Mouse (Mus musculus) small intestine, adult 2 months (tissue): ENCODE measurements around the gene Mark3. TPM values are rescaled to one million over a fixed set of nuclear protein-coding genes. Genes with fewer than 3 reads are reported as not detected.

Experiments used
- H3K27ac ChIP-seq: fragments of 200-500 bp; 2 replicates; pipeline ENCODE4 v1.5.1; 2012; ENCODE audit warnings: low read depth, low read length, control low read depth, inconsistent platforms; ENCODE audit not compliant: insufficient read depth
- H3K27me3 ChIP-seq: fragments of 200-500 bp; 2 replicates; pipeline ENCODE4 v1.6.1; 2012; ENCODE audit warnings: mild to moderate bottlenecking, moderate library complexity, low read length, inconsistent platforms; ENCODE audit not compliant: control insufficient read depth, insufficient read depth
- H3K36me3 ChIP-seq: fragments of 200-500 bp; 2 replicates; pipeline ENCODE4 v1.6.1; 2012; ENCODE audit warnings: mild to moderate bottlenecking, low read length, control low read depth, inconsistent platforms; ENCODE audit not compliant: control insufficient read depth, insufficient read depth
- H3K4me1 ChIP-seq: fragments of 200-500 bp; 2 replicates; pipeline ENCODE4 v1.6.1; 2012; ENCODE audit warnings: low read length, inconsistent platforms, mixed read lengths; ENCODE audit not compliant: control insufficient read depth, insufficient read depth, insufficient read length
- H3K4me3 ChIP-seq: fragments of 200-500 bp; 2 replicates; pipeline ENCODE4 v1.5.1; 2012; ENCODE audit warnings: low read depth, mild to moderate bottlenecking, control low read depth, inconsistent platforms, low read length, moderate library complexity
- CTCF ChIP-seq: fragments of 200-500 bp; IDR thresholded peaks from 2 replicates; pipeline ENCODE4 v1.5.1; 2012; ENCODE audit warnings: low read depth, mild to moderate bottlenecking, control low read depth, inconsistent platforms, low read length, moderate library complexity, mixed read lengths; ENCODE audit not compliant: insufficient replicate concordance, insufficient read length; ENCODE audit errors: extremely low read depth
- POLR2A ChIP-seq: fragments of 200-500 bp; IDR thresholded peaks from 2 replicates; pipeline ENCODE4 v1.6.1; 2012; ENCODE audit warnings: low read depth, mild to moderate bottlenecking, control low read depth, inconsistent platforms, low read length, moderate library complexity
- WGBS: fragments of 180-500 bp; shearing (Covaris S2); methylation state at CpG from one replicate; pipeline ENCODE4 v1.1.7; 2018; 5-methylcytosine and 5-hydroxymethylcytosine counted together
- polyA plus RNA-seq: library from polyadenylated mRNA; depleted of rRNA; stranded (reverse); fragments of >200 nt; gene quantifications from 2 replicates; pipeline ENCODE4 v1.2.3, GENCODE M21; 2012

Gene Mark3
- polyA plus RNA-seq, 1 experiment = 19.3 TPM

DNA sequence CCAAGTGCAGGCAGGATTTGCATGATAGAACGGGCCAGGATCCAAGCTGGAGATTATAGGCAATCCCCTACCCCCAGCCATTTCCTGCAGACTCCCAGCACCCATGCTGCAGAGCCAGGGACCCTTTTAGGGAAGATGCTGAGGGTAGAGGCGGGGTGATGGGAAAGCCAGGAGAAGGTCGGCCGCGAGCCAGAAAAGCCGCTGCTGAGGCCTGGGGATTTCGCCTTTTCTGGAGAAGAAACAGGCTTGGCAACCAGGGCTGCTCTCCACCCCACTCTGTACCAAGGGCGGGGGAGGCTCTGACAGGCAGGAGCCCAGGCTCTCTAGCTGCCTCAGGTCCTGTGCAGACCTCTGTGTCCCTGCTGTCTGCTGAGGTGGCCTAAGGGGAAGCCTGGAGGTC, 107.0 kb downstream of the Mark3 start:
- Histone ChIP-seq H3K27ac (peak overlapping the region; percentile 79), H3K36me3 (peaks cover 11% of the 10 kb centered on the region), H3K27me3 (no peaks in the 10 kb centered on the region), H3K4me1 (peaks cover 22% of the 10 kb centered on the region), H3K4me3 (no peak overlapping the region)
- whole genome bisulfite sequencing = 78% methylated on average over 8 of the region's 8 CpGs
- TF ChIP-seq CTCF (no peak), POLR2A (peak; percentile 14; the same call in 1 of the 2 replicates)

DNA sequence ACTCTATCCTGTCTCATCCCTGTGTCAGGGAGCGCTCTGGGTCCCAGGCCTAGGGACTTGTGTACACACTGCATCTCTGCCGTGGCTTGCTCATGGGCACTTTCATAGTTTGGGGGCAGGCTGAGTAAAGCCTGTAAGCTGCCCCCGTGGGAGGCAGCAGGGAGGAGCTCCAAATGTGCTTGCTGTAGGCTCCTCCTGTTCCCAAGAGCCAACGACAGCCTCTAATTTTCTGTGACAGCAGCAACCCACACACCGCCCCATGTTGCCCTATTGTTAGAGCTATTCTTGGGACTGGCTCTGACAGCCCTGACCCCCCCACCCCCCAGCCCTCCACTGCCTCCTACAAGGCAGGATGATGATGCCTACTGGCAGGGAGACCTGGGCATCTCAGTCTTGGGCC, 107.7 kb downstream of the Mark3 start:
- Histone ChIP-seq H3K4me3 (no peak overlapping the region), H3K36me3 (peaks cover 11% of the 10 kb centered on the region), H3K27ac (peak overlapping the region; percentile 85), H3K4me1 (peaks cover 24% of the 10 kb centered on the region), H3K27me3 (no peaks in the 10 kb centered on the region)
- no peak for TF ChIP-seq POLR2A
- TF ChIP-seq CTCF = no peak
- 78% methylated on average over 5 of the region's 5 CpGs for WGBS

DNA sequence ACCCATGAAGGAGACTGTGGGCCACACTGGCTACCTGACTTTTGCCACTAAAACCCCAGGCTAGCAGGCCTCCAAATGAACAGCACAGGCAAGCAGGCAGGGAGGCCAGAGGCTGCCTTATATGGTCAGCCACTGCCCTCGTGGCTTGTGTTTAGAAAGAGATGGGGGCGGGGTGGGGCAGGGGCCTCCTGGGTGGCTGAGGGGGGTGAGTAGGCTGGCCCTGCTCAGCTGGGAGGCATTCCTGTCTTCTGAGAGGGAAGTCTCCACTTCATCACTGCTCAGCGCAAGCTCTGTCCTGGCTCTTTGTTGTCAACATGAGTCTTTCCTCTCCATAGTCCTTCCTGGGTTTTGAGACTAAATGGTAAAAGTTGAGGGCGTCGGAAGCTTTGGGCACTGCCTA, 108.5 kb downstream of the Mark3 start:
- Histone ChIP-seq H3K27me3 (no peaks in the 10 kb centered on the region), H3K27ac (peak overlapping the region; percentile 85), H3K36me3 (peaks cover 11% of the 10 kb centered on the region), H3K4me1 (peaks cover 27% of the 10 kb centered on the region), H3K4me3 (no peak overlapping the region)
- TF ChIP-seq POLR2A (no peak), CTCF (no peak)
- WGBS = 71% methylated on average over 5 of the region's 5 CpGs

DNA sequence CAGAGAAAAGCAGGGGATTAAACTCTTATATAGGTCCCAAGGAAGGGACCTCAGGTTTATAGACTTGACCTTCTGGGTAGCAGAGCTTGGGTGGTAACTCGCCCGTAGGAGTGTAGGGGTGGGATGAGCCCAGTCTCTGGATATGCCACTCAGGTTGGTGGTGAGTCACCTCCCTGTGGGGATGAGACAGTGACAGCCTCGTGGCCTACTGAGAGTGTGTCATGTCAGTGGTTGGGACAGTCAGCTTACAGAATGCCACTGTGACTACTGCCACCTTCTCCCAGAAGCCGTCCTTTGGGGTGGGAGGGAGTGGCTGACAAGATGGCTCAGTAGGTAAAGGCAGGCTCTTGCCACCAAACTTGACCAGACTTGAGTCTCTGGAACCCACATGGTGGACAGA, 112.1 kb downstream of the Mark3 start:
- Histone ChIP-seq H3K36me3 (peaks cover 5% of the 10 kb centered on the region; the same call in 1 of the 2 replicates), H3K4me1 (peaks cover 43% of the 10 kb centered on the region), H3K4me3 (no peak overlapping the region), H3K27me3 (no peaks in the 10 kb centered on the region), H3K27ac (peak overlapping the region; percentile 91)
- WGBS = 49% methylated on average over 4 of the region's 4 CpGs
- TF ChIP-seq POLR2A (no peak), CTCF (no peak)

DNA sequence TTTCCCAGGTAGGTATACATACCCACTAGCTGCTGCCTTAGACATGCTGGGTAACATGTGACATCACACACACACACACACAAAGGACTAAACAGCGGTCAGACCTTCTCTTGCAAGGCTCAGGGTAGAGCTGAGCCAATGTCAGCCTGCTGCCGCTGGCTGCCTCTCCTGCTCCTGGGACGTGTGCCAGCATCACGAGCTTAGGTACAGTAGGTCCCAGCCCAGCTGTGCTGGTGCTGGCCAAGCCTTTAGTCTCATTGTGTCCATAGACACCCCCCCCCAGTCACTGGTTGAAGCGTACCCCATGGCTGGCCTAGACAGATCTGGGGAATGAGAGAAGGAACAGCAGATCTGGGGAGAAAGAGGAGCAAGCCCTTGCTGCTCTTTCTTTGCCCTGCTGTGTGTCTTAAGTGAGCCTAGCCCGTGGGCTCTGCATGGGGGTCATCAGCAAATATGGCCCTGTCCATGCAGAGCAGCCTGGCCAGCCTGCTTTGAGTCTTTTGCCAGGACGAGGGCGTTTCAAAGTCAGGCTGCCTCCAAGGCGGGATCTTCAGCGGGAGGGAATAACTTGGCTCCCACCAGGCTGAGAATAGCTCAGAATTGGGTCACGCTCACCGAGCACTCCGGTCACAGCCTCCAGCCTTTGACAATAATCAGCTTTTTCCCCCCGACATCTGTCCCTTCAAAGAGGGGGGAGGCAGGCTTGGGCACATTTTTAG, 113.2 kb downstream of the Mark3 start:
- H3K4me1 ChIP-seq = peaks cover 50% of the 10 kb centered on the region
- TF ChIP-seq CTCF (no peak), POLR2A (no peak)

DNA sequence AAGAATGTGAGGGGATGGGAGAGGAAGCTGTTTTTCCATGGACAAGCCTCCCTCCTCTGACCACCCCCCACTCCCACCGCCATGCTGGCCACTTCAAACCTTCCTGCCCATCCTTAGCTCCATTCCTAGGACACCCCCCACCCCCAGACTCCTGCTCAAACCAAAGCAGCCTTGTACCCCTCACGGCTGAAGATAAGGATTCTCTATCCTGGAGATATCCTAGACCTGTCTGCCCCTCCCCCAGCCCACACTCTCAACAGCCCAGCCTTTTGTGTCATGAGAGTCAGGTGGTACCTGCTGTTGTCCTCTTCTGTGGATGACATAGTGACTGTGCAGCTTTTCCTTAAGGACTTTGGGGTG, 113.7 kb downstream of the Mark3 start:
- H3K4me3 ChIP-seq = no peak overlapping the region
- TF ChIP-seq POLR2A (no peak), CTCF (no peak)
- peaks cover 50% of the 10 kb centered on the region for H3K4me1 ChIP-seq
- H3K36me3 ChIP-seq = 0 out of 2 replicates have a peak, but pooled peaks cover 1% of the 10 kb centered on the region
- H3K27me3 ChIP-seq = no peaks in the 10 kb centered on the region
- 40% methylated on average over 2 of the region's 2 CpGs for WGBS
- peak overlapping the region; percentile 91 for H3K27ac ChIP-seq

More for the DNA sequence above, 113.2 kb downstream of the Mark3 start:
- Histone ChIP-seq H3K36me3 (peaks cover 4% of the 10 kb centered on the region; the same call in 1 of the 2 replicates), H3K27ac (peak overlapping the region; percentile 91), H3K4me3 (no peak overlapping the region), H3K27me3 (no peaks in the 10 kb centered on the region)
- WGBS = 23% methylated on average over 14 of the region's 14 CpGs

DNA sequence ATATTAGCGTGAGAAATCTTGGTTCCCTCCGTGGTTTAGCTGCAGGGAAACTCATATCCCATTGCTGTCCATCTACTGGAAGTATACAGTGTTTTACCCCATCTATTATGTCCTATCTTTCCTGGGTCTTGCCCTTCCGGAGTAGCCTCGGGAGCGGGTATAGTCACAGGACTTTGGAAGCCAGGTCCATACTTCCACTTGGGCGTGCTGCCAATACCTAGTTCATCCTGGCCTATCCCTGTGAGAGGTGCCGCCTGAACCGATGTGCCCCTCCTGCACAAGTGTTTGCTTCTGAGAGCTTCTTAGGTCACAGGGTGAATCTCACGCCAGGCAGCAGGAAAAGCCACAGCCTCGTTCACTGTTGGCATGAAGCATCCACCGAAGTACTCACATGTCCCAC, 115.1 kb downstream of the Mark3 start:
- Histone ChIP-seq H3K4me3 (no peak overlapping the region), H3K36me3 (no peaks in the 10 kb centered on the region), H3K27me3 (no peaks in the 10 kb centered on the region), H3K27ac (peak overlapping the region; percentile 75), H3K4me1 (peaks cover 50% of the 10 kb centered on the region)
- TF ChIP-seq POLR2A = no peak
- TF ChIP-seq CTCF = no peak
- 27% methylated on average over 11 of the region's 11 CpGs for WGBS

DNA sequence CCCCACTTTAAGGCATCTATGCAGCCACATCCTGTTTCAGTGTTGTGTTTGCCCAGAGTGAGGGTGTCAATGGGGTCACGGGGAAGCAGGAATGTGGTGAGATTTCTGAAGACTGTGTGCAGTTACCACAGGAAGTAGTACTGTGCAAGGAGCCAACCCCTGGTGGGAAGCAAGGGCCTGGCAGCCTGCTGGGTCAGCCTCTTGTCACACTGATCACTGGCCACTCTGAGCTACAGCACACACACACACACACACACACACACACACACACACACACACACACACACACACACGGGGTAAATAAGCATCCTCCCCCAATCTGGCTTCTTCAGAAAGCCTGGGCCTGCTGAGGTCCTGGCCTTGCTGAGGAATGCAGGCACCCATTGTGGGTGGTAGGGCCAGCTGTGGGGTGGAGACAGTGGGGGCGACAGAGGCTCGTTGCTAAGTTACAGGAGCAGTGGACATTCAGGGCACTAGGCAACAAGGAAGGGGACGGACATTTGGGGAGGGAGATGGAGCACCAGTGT, 117.1 kb downstream of the Mark3 start:
- Histone ChIP-seq H3K4me1 (peaks cover 50% of the 10 kb centered on the region), H3K27me3 (no peaks in the 10 kb centered on the region), H3K36me3 (no peaks in the 10 kb centered on the region), H3K4me3 (no peak overlapping the region), H3K27ac (peak overlapping the region; percentile 17; the same call in 1 of the 2 replicates)
- 63% methylated on average over 5 of the region's 5 CpGs for WGBS
- no peak for TF ChIP-seq CTCF
- no peak for TF ChIP-seq POLR2A
